ENCODE assay signal across 8 mouse cellular contexts in genomic region chr2:148397015-148397783, GRCm38 (mm10). TPM values are rescaled to one million over a fixed set of nuclear protein-coding genes. Genes with fewer than 3 reads are reported as not detected.
A peak's percentile ranks its signal among the peaks of the same experiment; 100 is the strongest.
DNase-seq lines count a peak whose midpoint lies in the region; ATAC-seq lines count a peak whose summit lies in the region.

No protein-coding gene starts in this region.

- no peaks in the 10 kb centered on the region for H3K9me3 ChIP-seq in hindbrain, embryonic 16.5 days (ENCODE audit: control insufficient read depth, low read length)
- H3K9me3 ChIP-seq in hindbrain, embryonic 10.5 days, result no peaks in the 10 kb centered on the region
- no peaks in the 10 kb centered on the region for H3K9me3 ChIP-seq in neural tube, embryonic 13.5 days
- no peaks in the 10 kb centered on the region for H3K9me3 ChIP-seq in intestine, embryonic 16.5 days (ENCODE audit: control insufficient read depth, low read length)

- H3K27me3 ChIP-seq in hindbrain, embryonic 16.5 days (replicated peaks; ENCODE audit: control insufficient read depth, insufficient read depth, low read length), result 0 out of 2 replicates have a peak, but pooled peaks cover 6% of the 10 kb centered on the region
- peaks cover 55% of the 10 kb centered on the region for H3K27me3 ChIP-seq in hindbrain, embryonic 10.5 days (ENCODE audit: insufficient read depth, poor library complexity, severe bottlenecking)
- peaks cover 46% of the 10 kb centered on the region for H3K27me3 ChIP-seq in neural tube, embryonic 13.5 days
- peaks cover 13% of the 10 kb centered on the region; the same call in 1 of the 2 replicates for H3K27me3 ChIP-seq in intestine, embryonic 16.5 days (replicated peaks; ENCODE audit: control insufficient read depth, insufficient read depth, low read length)

- H3K4me3 ChIP-seq in hindbrain, embryonic 16.5 days (ENCODE audit: low read length), result no peak overlapping the region
- H3K4me3 ChIP-seq in hindbrain, embryonic 10.5 days, result no peak overlapping the region
- H3K4me3 ChIP-seq in neural tube, embryonic 13.5 days, result no peak overlapping the region
- H3K4me3 ChIP-seq in intestine, embryonic 16.5 days (ENCODE audit: low read length), result no peak overlapping the region

- no peak for ATAC-seq in hindbrain, embryonic 16.5 days
- no peak for ATAC-seq in neural tube, embryonic 13.5 days (ENCODE audit: low read depth)
- ATAC-seq in intestine, embryonic 16.5 days, result 0 out of 2 replicates have a peak, but pooled peaks have one; percentile 23

- H3K4me1 ChIP-seq in hindbrain, embryonic 16.5 days (ENCODE audit: control insufficient read depth, insufficient read depth, low read depth, low read length), result peaks cover 4% of the 10 kb centered on the region
- H3K4me1 ChIP-seq in hindbrain, embryonic 10.5 days (replicated peaks), result peaks cover 16% of the 10 kb centered on the region
- H3K4me1 ChIP-seq in neural tube, embryonic 13.5 days (replicated peaks), result peaks cover 19% of the 10 kb centered on the region
- H3K4me1 ChIP-seq in intestine, embryonic 16.5 days (ENCODE audit: control insufficient read depth, insufficient read depth, low read length), result peaks cover 16% of the 10 kb centered on the region

- no peak for DNase-seq in hindbrain, embryonic 10.5 days (ENCODE audit: low spot score)
- no peak for DNase-seq in neural tube, embryonic 10.5 days (ENCODE audit: extremely low spot score, low spot score)
- DNase-seq in adrenal gland, adult 18-20 months (ENCODE audit: low spot score in 2 of 2), result no peak
- no peak for DNase-seq in thymus, postnatal 0 days (ENCODE audit: low spot score)
- DNase-seq in left cerebral cortex, adult 11 months (ENCODE audit: low spot score), result no peak

- H3K4me2 ChIP-seq in hindbrain, embryonic 16.5 days (ENCODE audit: low read length), result peak overlapping the region; percentile 92
- 0 out of 2 replicates have a peak overlapping the region, but pooled peaks have one; percentile 94 for H3K4me2 ChIP-seq in neural tube, embryonic 13.5 days
- peak overlapping the region; percentile 22 for H3K4me2 ChIP-seq in intestine, embryonic 16.5 days (ENCODE audit: low read depth, low read length)

- H3K9ac ChIP-seq in hindbrain, embryonic 16.5 days (ENCODE audit: low read depth, low read length), result no peak overlapping the region
- no peak overlapping the region for H3K9ac ChIP-seq in neural tube, embryonic 13.5 days
- no peak overlapping the region for H3K9ac ChIP-seq in intestine, embryonic 16.5 days (ENCODE audit: low read depth, low read length)

- WGBS in hindbrain, embryonic 16.5 days, result 68% methylated on average over 11 of the region's 11 CpGs
- 76% methylated on average over 11 of the region's 11 CpGs for WGBS in hindbrain, embryonic 10.5 days
- WGBS in neural tube, embryonic 13.5 days, result 73% methylated on average over 11 of the region's 11 CpGs
- 44% methylated on average over 11 of the region's 11 CpGs for WGBS in intestine, embryonic 16.5 days

- no peaks in the 10 kb centered on the region for H3K36me3 ChIP-seq in hindbrain, embryonic 16.5 days (ENCODE audit: control insufficient read depth, insufficient read depth, low read length)
- no peaks in the 10 kb centered on the region for H3K36me3 ChIP-seq in hindbrain, embryonic 10.5 days
- no peaks in the 10 kb centered on the region for H3K36me3 ChIP-seq in neural tube, embryonic 13.5 days
- H3K36me3 ChIP-seq in intestine, embryonic 16.5 days (ENCODE audit: control insufficient read depth, insufficient read depth, low read length), result no peaks in the 10 kb centered on the region

- H3K27ac ChIP-seq in hindbrain, embryonic 16.5 days (ENCODE audit: low read depth, low read length), result no peak overlapping the region
- no peak overlapping the region for H3K27ac ChIP-seq in hindbrain, embryonic 10.5 days
- H3K27ac ChIP-seq in neural tube, embryonic 13.5 days (replicated peaks), result no peak overlapping the region
- peak overlapping the region; percentile 10 for H3K27ac ChIP-seq in intestine, embryonic 16.5 days (ENCODE audit: low read length)

RNA-seq across cellular contexts. Expression of gene Sstr4, which starts 2.1 kb away (rescaled TPM):
- 3.3 and 4.2 TPM in 2 replicates for polyA plus RNA-seq in hindbrain, embryonic 16.5 days (2015; fragmentation: Nextera tagmentation; extraction: Ambion mirVana)
- 0.45 and 0.63 TPM in 2 replicates for polyA plus RNA-seq in hindbrain, embryonic 10.5 days (2016; fragmentation: Nextera tagmentation; extraction: Ambion mirVana)
- polyA plus RNA-seq in neural tube, embryonic 13.5 days (2015; fragmentation: Nextera tagmentation; extraction: Ambion mirVana), result 1.7 and 2.9 TPM in 2 replicates
- polyA plus RNA-seq in intestine, embryonic 16.5 days (2015; fragmentation: Nextera tagmentation; extraction: Ambion mirVana), result 1.6 and 1.8 TPM in 2 replicates
- under 1 TPM in 1 of 2 experiments, not detected in 1; 0.35 TPM for total RNA-seq in adrenal gland, adult 18-20 months (2021)
- not detected in 2 replicates for polyA plus RNA-seq in thymus, postnatal 0 days (2015; fragmentation: Nextera tagmentation; extraction: Ambion mirVana)

RNA-seq across cellular contexts. Expression of gene Thbd, which starts 10.8 kb away (rescaled TPM):
- polyA plus RNA-seq in hindbrain, embryonic 16.5 days (2015; fragmentation: Nextera tagmentation; extraction: Ambion mirVana), result 11.6 and 15.8 TPM in 2 replicates
- polyA plus RNA-seq in hindbrain, embryonic 10.5 days (2016; fragmentation: Nextera tagmentation; extraction: Ambion mirVana), result 6.8 and 7.8 TPM in 2 replicates
- 8.7 and 10.0 TPM in 2 replicates for polyA plus RNA-seq in neural tube, embryonic 13.5 days (2015; fragmentation: Nextera tagmentation; extraction: Ambion mirVana)
- 46.6 and 46.8 TPM in 2 replicates for polyA plus RNA-seq in intestine, embryonic 16.5 days (2015; fragmentation: Nextera tagmentation; extraction: Ambion mirVana)
- total RNA-seq in adrenal gland, adult 18-20 months (2021), result 10 to 100 TPM; 31.2 to 46.2 TPM
- polyA plus RNA-seq in thymus, postnatal 0 days (2015; fragmentation: Nextera tagmentation; extraction: Ambion mirVana), result 3.8 and 4.9 TPM in 2 replicates

RNA-seq across cellular contexts. Expression of gene Cd93, which starts 46.2 kb away (rescaled TPM):
- 7.0 and 8.9 TPM in 2 replicates for polyA plus RNA-seq in hindbrain, embryonic 16.5 days (2015; fragmentation: Nextera tagmentation; extraction: Ambion mirVana)
- polyA plus RNA-seq in hindbrain, embryonic 10.5 days (2016; fragmentation: Nextera tagmentation; extraction: Ambion mirVana), result 4.7 and 6.3 TPM in 2 replicates
- polyA plus RNA-seq in neural tube, embryonic 13.5 days (2015; fragmentation: Nextera tagmentation; extraction: Ambion mirVana), result 9.2 TPM in 2 replicates
- polyA plus RNA-seq in intestine, embryonic 16.5 days (2015; fragmentation: Nextera tagmentation; extraction: Ambion mirVana), result 8.3 and 9.0 TPM in 2 replicates
- total RNA-seq in adrenal gland, adult 18-20 months (2021), result 10 to 100 TPM; 17.0 to 30.3 TPM
- 4.0 and 4.1 TPM in 2 replicates for polyA plus RNA-seq in thymus, postnatal 0 days (2015; fragmentation: Nextera tagmentation; extraction: Ambion mirVana)

Comparison
In these comparisons a context has a peak if more than half of its experiments do, and no peak if none do; other contexts are left out.
1. H3K4me2 ChIP-seq: peak in every context shown above with its lines; median percentile 94 in neural tube, embryonic 13.5 days; 92 in hindbrain, embryonic 16.5 days; 22 in intestine, embryonic 16.5 days.